Mouse (Mus musculus) liver, embryonic 16.5 days (tissue): ENCODE results near the gene Togaram1. TPM values are rescaled to one million over a fixed set of nuclear protein-coding genes. Genes with fewer than 3 reads are reported as not detected.

Experiments
- polyA plus RNA-seq: library from polyadenylated mRNA; unstranded; fragments of >200 nt; fragmentation: Nextera tagmentation; extraction: Ambion mirVana; gene quantifications from 2 replicates; pipeline ENCODE4 v1.2.1, GENCODE M21; 2015

The Togaram1 gene
- polyA plus RNA-seq, 1 experiment from 2014 or later = 5.9 TPM

Other genes starting within 250 kb of the Togaram1 start
- gene Gm527, start 47.9 kb upstream of the Togaram1 start, polyA plus RNA-seq = 0.14 TPM in 1 of 2 replicates, not detected in the other
- gene Klhl28, start 270 bp upstream of the Togaram1 start, polyA plus RNA-seq = 2.4 and 3.1 TPM in 2 replicates
- gene Prpf39, start 70.5 kb downstream of the Togaram1 start, polyA plus RNA-seq = 13.6 and 16.4 TPM in 2 replicates
- 101 and 105 TPM in 2 replicates for gene Fkbp3, start 108.2 kb downstream of the Togaram1 start, polyA plus RNA-seq
- 3.2 and 4.0 TPM in 2 replicates for gene Fancm, start 109.8 kb downstream of the Togaram1 start, polyA plus RNA-seq
- gene Mis18bp1, start 206.8 kb downstream of the Togaram1 start, polyA plus RNA-seq = 33.0 and 36.1 TPM in 2 replicates